Mouse (Mus musculus): ENCODE measurements at regions not wholly inside any gene's neighbourhood (a gene's known extent, or its start where the extent isn't known, plus 50 kb on each side); places are given as distances from the start of the nearest gene placed in this dataset.

DNA sequence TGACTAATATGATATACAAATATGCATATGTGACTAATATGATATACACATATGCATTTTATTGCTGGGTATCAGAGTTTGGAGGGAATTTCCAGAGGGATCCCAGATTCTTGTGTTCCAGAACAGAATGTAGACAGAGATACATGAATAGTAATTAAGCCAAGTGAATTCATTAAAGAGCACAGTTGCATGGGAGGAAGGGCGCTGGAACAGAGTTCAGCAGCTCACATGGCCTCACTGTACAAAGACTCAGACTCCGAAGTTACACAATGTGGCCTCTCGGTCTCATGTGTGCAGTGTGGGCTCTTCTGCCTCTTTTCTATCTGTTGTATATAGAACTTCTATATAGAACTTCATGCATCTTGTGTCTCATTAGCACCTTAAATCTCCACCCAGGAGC lies 196.8 kb upstream of the Rbfox1 start:
- no peak for TF ChIP-seq CTCF (IDR thresholded peaks at IDR 0.05; ENCODE audit: low read depth)
- DNase-seq = no peak
- 82% methylated on average over 3 of the region's 3 CpGs for WGBS

DNA sequence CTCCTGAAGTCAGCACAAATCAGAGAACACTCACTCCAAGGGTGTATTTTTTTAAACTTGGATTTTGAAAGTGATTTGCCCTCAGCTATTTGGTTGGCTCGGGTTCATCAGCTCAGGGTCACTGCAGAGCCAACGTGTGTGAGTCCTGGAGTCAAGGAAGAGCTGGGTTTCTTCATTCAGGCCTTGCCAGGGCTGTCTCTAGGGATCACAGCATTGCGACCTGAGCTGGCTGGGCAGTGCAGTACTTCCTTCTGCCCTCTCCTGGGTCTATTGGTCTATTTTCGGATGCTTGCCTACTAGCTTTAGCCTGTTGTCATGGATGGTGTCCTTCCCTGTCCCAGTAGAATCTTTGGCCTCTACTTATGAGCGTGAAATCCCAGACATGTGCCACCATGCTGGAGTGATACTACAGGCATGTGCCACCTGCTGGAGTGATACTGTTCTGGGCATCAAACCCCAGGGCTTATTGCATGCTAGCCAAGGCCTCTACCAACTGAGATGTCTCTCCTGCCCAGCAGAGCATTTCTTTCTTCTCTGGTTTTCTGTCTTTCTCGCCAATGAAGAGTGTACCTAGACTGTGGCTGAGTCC lies 211.7 kb upstream of the Rbfox1 start:
- H3K4me3 ChIP-seq (ENCODE audit: low read depth, low read length) = no peak overlapping the region
- no peaks in the 10 kb centered on the region for H3K27me3 ChIP-seq (ENCODE audit: insufficient read depth, low read length)
- DNase-seq (no peak), ATAC-seq (ENCODE audit: insufficient read depth) (no peak)
- no peak overlapping the region for H3K9ac ChIP-seq
- H3K27ac ChIP-seq (ENCODE audit: low read depth) = no peak overlapping the region
- WGBS = 63% methylated on average over 6 of the region's 6 CpGs
- H3K9me3 ChIP-seq (ENCODE audit: low read depth, low read length) = no peaks in the 10 kb centered on the region
- no peaks in the 10 kb centered on the region for H3K4me1 ChIP-seq (ENCODE audit: insufficient read depth)
- no peak for TF ChIP-seq CTCF (IDR thresholded peaks at IDR 0.05; ENCODE audit: low read depth)
- no peaks in the 10 kb centered on the region for H3K36me3 ChIP-seq (ENCODE audit: insufficient read depth)
- no peak overlapping the region for H3K4me2 ChIP-seq

More for the DNA sequence above, 196.8 kb upstream of the Rbfox1 start:
- H3K9ac ChIP-seq = no peak overlapping the region
- H3K9me3 ChIP-seq (ENCODE audit: low read depth, low read length) = no peaks in the 10 kb centered on the region
- ATAC-seq (ENCODE audit: insufficient read depth) = no peak
- H3K27ac ChIP-seq (ENCODE audit: low read depth) = no peak overlapping the region
- H3K4me1 ChIP-seq (ENCODE audit: insufficient read depth) = no peaks in the 10 kb centered on the region
- H3K36me3 ChIP-seq (ENCODE audit: insufficient read depth) = no peaks in the 10 kb centered on the region
- no peak overlapping the region for H3K4me2 ChIP-seq
- H3K27me3 ChIP-seq (ENCODE audit: insufficient read depth, low read length) = no peaks in the 10 kb centered on the region
- H3K4me3 ChIP-seq (ENCODE audit: low read depth, low read length) = no peak overlapping the region

- 53% methylated on average over 4 of the region's 4 CpGs for WGBS
- no peak for TF ChIP-seq CTCF (IDR thresholded peaks at IDR 0.05; ENCODE audit: low read depth)
- H3K27me3 ChIP-seq (ENCODE audit: insufficient read depth, low read length) = no peaks in the 10 kb centered on the region
Measured at GRCm38 (mm10) chr16:5672871-5673270, 212.3 kb upstream of the Rbfox1 start.

DNA sequence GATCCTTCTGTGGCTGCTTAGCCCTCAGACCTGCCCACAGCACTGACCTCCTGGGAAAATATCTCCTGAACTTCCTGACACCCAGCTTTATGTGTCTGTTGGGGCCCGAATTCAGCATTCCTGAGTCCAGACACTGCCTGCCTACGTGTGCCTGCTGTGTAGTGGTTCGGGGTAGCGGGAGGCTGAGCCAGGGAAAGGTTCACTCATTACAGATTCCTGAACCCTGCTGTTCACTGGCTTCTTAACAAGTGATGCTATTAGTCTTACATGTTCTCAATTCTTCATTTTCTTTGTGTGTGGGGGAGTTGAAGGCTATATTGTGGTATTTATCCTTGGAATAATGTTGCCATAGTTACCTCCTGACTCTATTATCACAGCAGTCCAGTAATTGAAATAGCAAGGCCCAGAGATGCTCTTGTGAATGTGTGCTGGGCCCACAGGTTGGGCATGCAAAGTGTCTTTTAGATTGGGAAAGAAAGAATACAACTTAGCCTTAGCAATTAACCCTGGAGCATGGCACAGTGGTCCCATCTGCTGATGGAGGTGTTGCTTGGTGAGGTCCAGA lies 216.7 kb upstream of the Rbfox1 start:
- H3K9ac ChIP-seq = no peak overlapping the region
- no peak for DNase-seq
- no peak overlapping the region for H3K4me2 ChIP-seq
- no peak overlapping the region for H3K27ac ChIP-seq (ENCODE audit: low read depth)
- no peak overlapping the region for H3K4me3 ChIP-seq (ENCODE audit: low read depth, low read length)
- H3K4me1 ChIP-seq (ENCODE audit: insufficient read depth) = no peaks in the 10 kb centered on the region
- TF ChIP-seq CTCF (IDR thresholded peaks at IDR 0.05; ENCODE audit: low read depth) = no peak
- no peak for ATAC-seq (ENCODE audit: insufficient read depth)
- H3K36me3 ChIP-seq (ENCODE audit: insufficient read depth) = no peaks in the 10 kb centered on the region
- H3K9me3 ChIP-seq (ENCODE audit: low read depth, low read length) = no peaks in the 10 kb centered on the region
- no peaks in the 10 kb centered on the region for H3K27me3 ChIP-seq (ENCODE audit: insufficient read depth, low read length)
- 75% methylated on average over 4 of the region's 4 CpGs for WGBS

More at GRCm38 (mm10) chr16:5672871-5673270, 212.3 kb upstream of the Rbfox1 start:
- ATAC-seq (ENCODE audit: insufficient read depth) (no peak), DNase-seq (peak; percentile 1)
- Histone ChIP-seq H3K36me3 (ENCODE audit: insufficient read depth) (no peaks in the 10 kb centered on the region), H3K4me2 (no peak overlapping the region), H3K9ac (no peak overlapping the region), H3K4me1 (ENCODE audit: insufficient read depth) (no peaks in the 10 kb centered on the region), H3K4me3 (ENCODE audit: low read depth, low read length) (no peak overlapping the region), H3K27ac (ENCODE audit: low read depth) (no peak overlapping the region), H3K9me3 (ENCODE audit: low read depth, low read length) (no peaks in the 10 kb centered on the region)

DNA sequence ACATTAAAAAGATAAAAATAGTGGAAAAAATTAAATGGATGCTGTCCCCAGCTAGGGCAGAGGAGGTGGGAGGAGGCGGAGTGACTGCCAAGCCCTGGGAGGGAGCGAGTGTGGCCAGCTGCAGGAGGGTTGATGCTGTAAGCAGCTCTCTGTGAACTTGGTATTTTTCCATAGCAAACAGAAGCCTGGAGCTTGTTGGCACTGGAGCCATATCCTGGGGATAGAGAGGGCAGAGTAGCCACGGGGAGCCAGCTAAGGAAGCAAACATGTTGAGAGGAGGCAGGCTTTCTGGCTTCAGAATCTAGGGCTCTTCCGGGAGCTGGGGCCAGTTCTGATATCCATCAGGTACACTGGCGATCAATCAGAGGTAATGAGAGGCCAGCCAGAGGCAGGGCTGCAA lies 223.2 kb upstream of the Rbfox1 start:
- ATAC-seq (ENCODE audit: insufficient read depth) = no peak
- Histone ChIP-seq H3K4me2 (no peak overlapping the region), H3K4me3 (ENCODE audit: low read depth, low read length) (no peak overlapping the region), H3K4me1 (ENCODE audit: insufficient read depth) (no peaks in the 10 kb centered on the region), H3K36me3 (ENCODE audit: insufficient read depth) (no peaks in the 10 kb centered on the region), H3K27ac (ENCODE audit: low read depth) (no peak overlapping the region), H3K9ac (no peak overlapping the region), H3K9me3 (ENCODE audit: low read depth, low read length) (no peaks in the 10 kb centered on the region), H3K27me3 (ENCODE audit: insufficient read depth, low read length) (no peaks in the 10 kb centered on the region)
- no peak for TF ChIP-seq CTCF (IDR thresholded peaks at IDR 0.05; ENCODE audit: low read depth)
- peak; percentile 1 for DNase-seq
- 54% methylated on average over 5 of the region's 5 CpGs for WGBS

- H3K27me3 ChIP-seq (ENCODE audit: insufficient read depth, low read length) = no peaks in the 10 kb centered on the region
- no peak overlapping the region for H3K4me2 ChIP-seq
- H3K4me1 ChIP-seq (ENCODE audit: insufficient read depth) = no peaks in the 10 kb centered on the region
- no peak for ATAC-seq (ENCODE audit: insufficient read depth)
- H3K9me3 ChIP-seq (ENCODE audit: low read depth, low read length) = no peaks in the 10 kb centered on the region
- WGBS = 22% methylated on average over 1 of the region's 1 CpGs
- no peak overlapping the region for H3K27ac ChIP-seq (ENCODE audit: low read depth)
- H3K9ac ChIP-seq = no peak overlapping the region
- no peaks in the 10 kb centered on the region for H3K36me3 ChIP-seq (ENCODE audit: insufficient read depth)
- no peak for TF ChIP-seq CTCF (IDR thresholded peaks at IDR 0.05; ENCODE audit: low read depth)
- DNase-seq = no peak
- H3K4me3 ChIP-seq (ENCODE audit: low read depth, low read length) = no peak overlapping the region
Measured at GRCm38 (mm10) chr16:5651551-5651950, 233.6 kb upstream of the Rbfox1 start.

DNA sequence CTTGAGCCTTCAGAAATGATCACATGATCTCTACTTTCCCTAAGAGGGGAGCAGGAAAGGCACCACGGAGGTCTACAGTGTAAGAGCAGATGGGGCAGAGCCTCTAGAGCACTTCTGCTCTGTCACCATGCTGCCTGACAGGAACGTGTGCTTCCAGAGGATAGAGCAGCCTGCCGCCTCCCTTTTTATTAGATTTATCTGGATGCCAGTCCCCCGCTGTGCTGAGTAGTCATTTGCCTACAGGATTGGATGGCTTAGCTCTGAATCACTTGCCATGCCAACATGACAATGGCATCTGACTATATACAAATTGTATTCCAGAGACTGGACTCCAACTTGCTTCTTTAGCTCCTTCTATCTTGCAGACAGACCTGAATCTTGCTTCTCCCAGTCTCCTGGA lies 234.2 kb upstream of the Rbfox1 start:
- H3K27ac ChIP-seq (ENCODE audit: low read depth) = no peak overlapping the region
- 51% methylated on average over 4 of the region's 4 CpGs for WGBS
- no peaks in the 10 kb centered on the region for H3K36me3 ChIP-seq (ENCODE audit: insufficient read depth)
- ATAC-seq (ENCODE audit: insufficient read depth) = no peak
- no peak for TF ChIP-seq CTCF (IDR thresholded peaks at IDR 0.05; ENCODE audit: low read depth)
- no peak overlapping the region for H3K4me3 ChIP-seq (ENCODE audit: low read depth, low read length)
- no peaks in the 10 kb centered on the region for H3K9me3 ChIP-seq (ENCODE audit: low read depth, low read length)
- H3K4me1 ChIP-seq (ENCODE audit: insufficient read depth) = no peaks in the 10 kb centered on the region
- no peak overlapping the region for H3K9ac ChIP-seq
- no peak for DNase-seq
- H3K27me3 ChIP-seq (ENCODE audit: insufficient read depth, low read length) = no peaks in the 10 kb centered on the region
- H3K4me2 ChIP-seq = no peak overlapping the region

Data from lung, embryonic 14.5 days (tissue).